Mouse (Mus musculus) ES-CJ7 (cell line): ENCODE results near the gene Pop7.
A peak's percentile ranks its signal among the peaks of the same experiment; 100 is the strongest.

Experiments used
- DNase-seq: peaks from one replicate; pipeline ENCODE4 v3.0.0; 2011; ENCODE audit warnings: low read depth, low spot score

The Pop7 gene

DNA sequence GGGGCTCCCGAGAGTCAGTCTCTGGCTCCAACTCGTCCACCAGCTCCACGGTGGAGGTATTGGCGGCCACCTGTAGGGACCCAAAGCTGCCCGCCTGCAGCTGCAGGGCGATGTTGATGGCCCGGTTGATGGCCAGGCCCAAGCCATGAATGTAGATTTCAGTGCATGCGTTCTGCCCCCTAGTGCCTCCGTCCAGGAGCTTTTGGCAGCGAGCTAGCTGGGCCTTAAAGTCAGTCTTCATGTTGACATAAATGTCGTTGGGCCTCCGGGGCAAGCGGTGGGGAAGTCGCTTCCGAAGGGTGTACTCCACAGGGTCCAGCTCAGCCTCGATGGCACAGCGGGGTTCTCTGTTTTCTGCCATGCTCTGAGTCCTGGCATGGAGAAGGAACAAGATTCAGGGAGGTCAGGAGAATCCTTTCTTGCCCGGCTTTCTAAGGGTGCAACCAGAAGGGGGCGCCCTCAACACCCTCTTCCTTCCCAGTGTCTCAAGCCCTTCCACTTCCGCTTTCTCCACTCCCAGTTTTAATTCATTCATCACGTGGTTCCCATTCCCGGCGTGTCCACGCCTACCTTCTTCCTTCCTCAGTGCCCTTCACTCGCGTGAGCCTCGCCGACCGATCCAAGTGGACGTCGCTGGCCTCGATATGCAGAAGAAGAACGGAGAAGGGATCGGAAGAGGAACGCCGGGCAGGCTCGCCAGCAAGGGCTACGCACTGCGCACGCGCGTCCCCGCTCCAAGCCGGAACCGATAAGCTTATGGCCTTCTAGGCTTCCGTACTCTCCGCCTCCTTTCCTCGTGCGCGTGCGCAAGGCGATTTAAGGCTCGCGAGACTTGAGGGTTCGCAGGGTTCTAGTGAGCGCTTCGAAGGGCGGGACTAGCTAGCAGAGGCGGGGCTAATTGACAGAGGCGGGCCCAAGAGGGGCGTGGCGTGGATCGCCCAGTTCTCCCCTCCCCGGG is at the start of gene Pop7:
Pop7 (minus strand) TSS at position 810 of the 958 bp plus-strand sequence.
- DNase-seq, result peak; percentile 100

DNA sequence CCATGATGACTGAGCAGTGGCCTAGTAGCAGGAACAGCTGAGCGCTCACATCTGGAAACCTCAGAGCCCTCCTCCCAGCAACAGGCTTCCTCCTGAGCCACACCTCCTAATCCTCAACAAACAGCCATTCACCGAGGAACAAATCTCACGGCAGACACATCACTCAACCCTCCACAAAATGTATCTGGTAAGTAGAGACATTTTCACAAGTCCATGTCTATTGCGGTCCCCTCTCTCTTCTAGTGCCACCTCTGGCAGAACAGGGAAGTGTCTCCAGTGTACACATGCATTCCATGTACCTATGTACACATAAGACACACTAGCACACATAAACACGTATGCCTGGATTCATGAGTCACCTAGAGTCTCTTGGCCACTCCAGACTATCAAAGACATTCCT is 48.8 kb upstream of the Pop7 start:
- peak; percentile 57 for DNase-seq

DNA sequence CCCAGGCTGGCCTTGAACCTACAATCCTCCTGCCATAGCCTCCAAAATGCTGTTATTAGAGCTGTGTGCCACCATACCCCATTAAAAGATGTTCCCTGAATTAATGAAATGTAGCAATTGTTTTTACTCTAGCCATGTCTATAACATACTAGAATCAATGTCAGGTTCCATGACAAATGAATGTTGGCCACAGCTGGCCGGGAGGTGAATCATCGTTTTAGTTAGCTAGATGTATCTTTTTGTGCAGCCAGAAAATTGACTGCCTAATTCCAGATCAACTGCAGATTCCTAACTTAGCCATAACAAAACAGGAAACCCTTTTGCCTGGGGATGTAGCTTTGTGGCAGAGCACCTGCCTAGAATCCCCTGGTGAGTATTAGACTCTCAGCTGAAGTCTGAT is 47.5 kb upstream of the Pop7 start:
- no peak for DNase-seq

DNA sequence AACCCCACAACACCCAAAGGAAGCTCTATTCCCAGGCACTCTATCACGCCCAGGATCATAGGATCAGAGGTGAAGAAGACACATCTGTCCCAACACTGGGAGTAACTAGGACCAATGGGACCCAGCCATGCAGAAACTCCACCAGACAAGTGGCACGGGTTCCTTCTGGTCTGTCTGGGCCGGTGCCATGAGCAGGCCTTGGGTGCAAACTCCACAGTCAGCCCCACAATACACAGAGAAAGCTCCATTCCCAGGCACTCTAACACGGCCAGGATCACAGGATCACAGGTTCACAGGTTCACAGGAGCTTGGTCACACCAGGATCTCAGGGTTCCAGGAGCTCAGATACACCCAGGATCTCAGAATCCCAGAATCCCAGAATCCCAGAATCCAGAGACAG is 43.3 kb upstream of the Pop7 start:
- no peak for DNase-seq

DNA sequence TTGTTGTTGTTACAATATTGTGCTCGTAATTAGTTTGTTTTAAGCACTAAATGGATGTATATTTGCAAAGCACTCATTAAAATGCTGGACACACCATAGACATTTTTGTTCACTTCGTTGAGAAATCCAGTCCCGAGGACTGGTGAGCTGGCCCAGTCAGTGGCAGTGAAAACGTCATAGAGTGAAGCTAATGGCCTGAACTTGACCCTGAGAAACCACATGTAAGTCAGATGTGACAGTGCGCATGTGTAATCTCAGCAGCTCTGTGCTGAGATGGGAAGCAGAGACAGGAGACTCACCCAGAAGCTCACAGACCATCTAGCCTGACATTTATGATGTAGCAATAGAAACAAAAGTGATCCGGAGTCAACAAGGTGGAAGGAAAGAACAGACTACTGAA is 42.6 kb upstream of the Pop7 start:
- no peak for DNase-seq

DNA sequence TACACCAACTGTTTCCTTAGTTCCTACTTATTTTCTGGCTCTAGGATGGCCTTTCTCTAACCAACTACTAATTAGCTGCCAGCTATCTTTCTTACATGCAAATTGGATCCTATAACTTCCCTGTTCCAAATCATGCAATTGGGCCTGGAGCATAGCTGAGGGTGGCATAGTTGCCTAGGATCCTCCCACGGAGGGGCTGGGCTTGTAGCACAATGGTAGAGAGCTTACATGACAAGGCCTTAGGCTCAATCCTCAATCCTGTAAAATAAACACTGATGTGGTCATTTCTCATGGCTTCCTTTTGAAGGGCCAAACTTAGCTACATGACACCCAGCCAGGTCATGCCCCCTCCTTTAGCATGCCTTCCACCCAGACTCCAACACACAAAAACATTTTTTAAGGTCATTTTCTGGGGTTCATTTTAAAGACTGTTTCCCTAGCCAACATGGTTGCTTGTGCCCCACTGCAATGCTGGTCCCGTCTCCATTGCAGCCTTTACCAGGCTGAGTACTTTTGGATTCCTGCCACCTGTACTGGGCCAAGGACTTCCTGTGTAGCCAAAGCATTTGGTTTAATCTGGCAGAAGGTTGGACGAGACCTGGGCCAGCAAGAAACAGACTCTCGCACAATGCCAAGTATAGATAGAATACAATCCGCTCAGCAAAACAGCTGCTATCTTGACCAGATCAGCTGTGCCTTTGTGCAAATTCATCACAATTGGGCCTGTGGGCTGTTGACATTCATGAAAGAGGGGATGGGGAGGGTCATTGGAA is 39.6 kb upstream of the Pop7 start:
- no peak for DNase-seq

DNA sequence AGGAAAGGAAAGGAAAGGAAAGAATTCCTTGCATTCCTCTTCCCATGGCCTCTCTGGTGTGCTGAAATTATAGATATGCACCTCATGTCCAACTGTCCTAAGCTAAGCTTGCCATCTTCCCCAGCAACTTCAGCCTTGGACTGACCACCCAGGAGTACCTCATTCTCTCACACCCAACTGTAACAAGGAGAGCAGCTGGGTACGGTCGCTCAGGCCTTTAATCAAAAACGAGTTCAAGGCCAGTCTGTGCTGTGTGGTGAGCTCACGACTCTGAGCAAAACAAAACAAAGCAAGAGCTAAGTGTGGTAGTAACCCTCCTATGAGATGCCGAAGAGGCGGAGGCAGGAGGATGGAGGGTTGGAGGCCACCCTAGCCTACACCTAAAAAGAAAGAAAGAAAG is 38.7 kb upstream of the Pop7 start:
- DNase-seq, result no peak

DNA sequence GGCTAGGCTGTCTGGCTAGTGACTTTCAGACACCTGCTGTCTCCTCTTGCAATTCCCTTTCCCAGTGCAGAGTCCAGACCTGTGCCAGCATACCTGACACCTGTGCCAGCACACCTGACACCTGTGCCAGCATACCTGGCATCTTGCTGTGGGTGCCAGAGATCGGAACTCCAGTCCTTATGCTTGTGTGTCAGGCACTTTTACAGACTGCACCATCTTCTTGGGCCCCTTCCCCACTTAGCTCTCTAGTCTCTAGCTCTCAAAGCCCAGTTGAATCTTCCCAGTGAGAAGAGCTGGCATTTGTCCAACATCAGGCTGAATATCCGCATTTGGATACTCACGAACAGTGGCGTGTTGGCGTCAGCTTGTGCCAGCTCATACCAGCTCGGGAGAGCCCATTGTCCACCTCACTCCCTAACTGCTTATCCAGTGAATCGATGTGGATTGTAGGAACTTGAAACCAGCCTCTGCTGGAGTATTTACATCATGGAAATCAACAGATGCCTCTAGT is 37.0 kb upstream of the Pop7 start:
- DNase-seq, result no peak

DNA sequence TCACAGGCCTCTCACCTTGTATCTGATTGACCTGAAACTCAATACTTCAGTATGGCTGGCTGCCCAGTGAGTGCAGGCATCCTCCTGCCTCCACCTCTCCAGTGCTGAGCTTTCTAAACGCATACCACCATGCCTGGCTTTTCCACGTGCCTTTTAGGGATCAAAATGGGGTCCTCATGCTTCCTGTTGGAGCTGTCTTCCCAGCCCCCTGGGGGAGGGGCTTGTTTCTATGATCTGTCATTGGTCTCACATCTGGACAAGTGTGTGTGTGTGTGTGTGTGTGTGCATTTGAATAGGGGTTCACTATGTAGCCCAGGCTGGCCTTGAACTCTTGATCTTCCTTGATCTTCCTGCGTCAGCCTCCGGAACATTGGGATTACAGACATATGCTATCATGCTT is 35.1 kb upstream of the Pop7 start:
- DNase-seq, result no peak

DNA sequence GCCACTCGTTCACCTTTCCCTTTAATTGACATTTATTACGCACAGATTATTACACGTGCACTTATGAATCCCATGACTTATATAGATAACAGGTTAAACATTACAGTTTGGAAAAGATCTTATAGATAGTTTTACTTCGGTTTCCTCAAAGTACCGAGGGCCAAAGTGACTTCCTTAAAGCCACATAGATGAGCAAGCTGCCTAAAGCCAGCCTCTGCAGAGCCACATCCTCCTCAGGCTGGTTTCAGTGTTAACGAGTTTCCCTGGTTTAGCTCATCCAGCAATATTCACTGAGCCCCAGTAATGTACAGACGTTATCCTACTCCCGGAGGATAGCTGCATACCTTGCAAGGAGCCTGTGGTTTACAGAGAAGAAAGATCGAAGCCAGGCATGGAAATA is 33.0 kb upstream of the Pop7 start:
- DNase-seq, result no peak

DNA sequence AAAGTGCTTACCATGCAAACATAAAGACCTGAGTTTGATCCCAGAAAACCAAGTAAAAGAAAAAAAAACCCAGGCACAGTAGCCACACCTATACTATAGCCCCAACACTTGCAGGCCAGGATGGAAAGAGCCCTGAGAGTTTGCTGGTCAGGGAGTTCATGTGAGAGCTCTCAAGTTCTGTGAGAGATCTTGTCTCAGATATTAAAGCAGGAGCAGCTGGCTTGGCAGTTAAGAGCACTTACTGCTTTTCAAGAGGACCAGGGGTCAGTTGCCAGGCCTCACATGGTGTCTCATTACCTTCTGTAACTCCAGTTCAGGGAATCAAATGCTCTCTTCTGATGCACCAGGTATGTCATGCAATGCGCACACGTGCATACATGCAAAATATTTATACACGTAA is 32.4 kb upstream of the Pop7 start:
- no peak for DNase-seq

DNA sequence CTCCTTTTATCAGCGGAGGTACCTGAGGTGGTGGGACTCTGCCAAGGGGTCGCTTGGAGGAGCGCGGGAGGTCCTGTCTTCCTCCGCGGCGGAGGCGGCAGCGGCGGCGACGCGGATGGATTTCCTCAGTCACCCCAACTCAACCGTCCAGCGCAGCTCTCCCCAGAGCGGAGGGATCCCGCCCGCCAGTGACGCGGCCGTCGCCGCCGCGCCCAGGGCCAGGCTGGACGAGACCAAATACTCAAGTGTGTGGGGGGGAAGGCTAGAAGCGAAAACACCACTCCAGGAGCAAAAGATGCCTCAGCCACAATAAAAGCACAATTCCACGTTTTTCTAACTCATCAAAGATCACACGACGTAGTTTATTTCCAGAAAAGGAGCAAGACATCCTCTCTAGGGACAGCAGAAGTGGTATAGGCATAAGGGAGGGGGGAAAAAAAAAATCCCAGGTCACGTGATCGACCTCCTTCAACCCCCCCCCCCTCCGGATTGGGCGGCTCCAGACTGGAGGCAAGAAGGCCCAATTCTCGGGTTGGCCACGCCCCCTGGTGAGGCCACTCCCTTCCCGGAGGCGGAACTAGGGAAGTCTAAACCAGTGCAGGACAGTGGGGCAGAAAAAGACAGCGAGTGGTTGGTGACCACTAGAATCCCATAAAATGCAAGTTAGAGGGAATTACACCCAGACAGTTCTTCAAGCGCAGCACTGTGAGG is 31.0 kb upstream of the Pop7 start, which contains the start of the genes Epo and Gnb2:
Epo (minus strand) TSS at position 126 of the 711 bp plus-strand sequence.
Gnb2 (minus strand) TSS at position 394 of the 711 bp plus-strand sequence.
- DNase-seq, result peak; percentile 98

DNA sequence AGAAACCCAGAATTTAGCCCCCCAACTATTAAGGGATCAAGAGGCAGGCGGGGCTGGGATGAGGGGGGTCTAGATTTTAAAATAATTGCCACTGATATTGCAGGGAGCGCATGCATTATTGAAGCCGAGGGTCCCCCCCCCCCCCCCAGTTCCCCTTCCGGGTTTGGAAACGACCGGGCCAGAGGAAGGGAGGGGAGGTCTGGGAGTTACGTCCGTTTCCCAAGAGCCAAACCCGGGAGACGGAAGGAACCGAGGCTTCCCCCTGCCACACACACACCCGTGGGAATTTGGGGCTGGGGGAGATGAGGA is 30.4 kb upstream of the Pop7 start:
- DNase-seq, result no peak

DNA sequence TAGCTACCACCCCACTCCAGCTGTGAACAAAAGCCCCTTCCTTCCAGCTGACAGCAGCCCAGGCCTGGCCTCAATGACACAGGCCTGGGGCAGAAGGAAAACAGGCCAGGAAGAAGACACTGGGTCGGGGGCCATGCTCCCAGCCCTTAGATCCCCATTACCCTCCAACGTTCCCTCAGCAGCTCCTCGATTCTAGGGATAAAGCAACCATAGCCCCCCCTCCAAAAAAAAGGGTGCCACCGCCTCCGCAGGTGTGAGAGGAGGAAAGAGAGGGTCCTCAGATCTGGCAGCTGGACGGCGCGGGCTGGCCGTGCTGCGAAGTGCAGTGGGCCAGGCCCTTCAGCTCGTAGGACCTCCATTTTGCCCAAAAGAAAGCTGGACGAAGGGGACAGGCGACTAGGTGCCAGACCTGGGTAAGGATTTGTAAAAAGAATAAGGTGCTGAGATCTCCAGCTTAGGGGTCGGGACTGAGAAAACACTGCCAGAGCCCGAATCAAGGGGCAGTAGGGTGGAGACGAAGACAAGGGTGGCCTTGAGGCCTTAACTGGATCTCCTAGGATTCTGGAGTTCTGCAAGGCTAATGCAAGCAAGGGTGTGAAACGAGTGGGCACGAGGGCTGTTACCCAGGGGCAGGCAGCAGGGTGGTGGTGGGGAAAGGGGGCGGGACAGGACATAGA is 30.0 kb upstream of the Pop7 start:
- no peak for DNase-seq

DNA sequence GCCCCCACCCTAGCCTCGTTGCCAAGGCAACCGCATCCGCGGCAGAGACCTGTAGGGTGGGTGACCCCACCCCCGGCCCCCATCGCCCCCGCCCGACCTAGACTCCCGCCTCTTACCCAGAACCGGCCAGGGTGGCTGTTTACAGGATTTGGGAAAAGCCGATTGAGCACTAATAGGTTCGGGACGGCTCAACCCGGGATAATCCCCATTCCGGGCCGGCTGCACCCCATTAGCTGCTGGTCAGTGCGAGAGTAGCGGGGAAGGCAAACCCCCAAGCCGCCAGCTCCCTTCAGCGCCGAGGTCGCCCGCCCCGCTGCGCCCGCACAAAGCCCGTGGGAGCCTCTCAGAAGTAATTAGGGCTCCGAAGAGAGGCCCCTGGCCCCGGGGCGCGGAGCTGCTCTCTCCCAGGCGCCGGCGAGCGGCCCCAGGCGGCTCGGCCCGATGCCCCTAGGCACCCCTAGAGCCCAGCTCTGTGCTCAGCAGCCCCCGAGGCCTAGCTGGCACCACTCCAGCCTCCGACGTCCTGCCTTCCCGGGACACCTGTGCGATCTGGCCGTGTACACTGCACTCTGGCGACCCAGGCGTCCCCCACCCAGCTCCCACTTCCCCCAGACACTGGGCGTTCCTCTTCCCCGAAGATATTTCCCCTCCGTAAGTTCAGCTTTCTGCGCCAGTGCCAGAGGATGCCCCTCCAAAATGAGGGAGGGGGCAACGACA is 29.3 kb upstream of the Pop7 start:
- no peak for DNase-seq

DNA sequence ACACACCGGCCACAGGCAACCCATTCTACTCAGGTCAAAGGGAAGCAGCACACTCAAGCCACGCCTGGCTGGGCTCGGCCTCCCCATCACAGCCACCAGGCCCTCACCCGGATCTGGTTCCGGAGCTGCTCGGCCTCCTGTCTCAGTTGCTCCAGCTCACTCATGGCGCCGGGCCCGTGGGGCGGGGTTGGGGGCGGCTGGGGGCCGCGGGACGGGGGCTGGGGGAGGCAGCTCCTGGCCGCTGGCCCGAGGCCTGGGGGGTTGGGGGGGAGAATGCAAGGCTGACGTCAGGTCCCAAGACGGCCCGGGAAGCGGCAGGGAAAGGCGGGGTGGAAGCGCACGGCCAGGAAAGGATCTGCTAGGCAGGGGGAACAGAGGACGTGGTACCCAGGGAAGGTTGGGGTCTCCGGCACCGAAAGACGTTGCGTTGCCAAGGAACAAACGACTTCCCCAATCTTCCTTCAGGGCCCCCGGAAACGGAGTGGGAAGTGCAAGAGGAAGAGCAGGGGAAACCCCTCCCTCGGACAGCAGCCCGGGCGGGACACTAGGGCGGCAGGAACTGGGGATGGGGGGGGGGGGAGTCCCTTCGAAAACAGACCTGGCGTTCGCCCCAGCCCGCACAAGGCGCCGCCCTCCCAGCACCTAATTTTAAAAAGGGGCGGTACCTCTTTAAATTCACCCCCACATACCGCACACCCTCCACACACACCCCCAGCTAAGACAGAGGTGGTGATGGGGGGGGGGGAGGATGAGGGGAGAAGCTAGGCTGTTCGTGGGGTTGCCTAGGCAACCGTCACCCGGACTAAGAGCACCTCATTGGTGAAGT is 28.5 kb upstream of the Pop7 start:
- DNase-seq, result peak; percentile 50

DNA sequence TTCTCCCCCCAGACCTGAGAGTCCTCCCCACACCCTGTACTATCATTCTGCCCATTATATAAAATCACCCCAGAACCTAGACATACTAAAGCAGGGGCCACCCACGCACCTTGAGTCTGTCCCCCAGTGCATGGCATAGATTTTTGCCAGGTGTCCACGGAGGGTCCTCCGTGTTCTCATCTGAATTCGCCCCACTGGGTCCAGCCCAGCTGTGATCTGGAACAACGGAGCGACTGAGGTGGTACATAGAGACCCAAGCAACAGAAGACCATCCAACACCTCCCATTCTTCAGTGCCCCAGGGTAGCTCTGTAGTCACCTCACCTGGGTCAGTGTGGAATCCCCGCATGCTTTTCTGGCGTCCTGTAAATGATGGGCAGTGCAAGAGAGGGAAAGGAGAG is 27.8 kb upstream of the Pop7 start:
- no peak for DNase-seq

DNA sequence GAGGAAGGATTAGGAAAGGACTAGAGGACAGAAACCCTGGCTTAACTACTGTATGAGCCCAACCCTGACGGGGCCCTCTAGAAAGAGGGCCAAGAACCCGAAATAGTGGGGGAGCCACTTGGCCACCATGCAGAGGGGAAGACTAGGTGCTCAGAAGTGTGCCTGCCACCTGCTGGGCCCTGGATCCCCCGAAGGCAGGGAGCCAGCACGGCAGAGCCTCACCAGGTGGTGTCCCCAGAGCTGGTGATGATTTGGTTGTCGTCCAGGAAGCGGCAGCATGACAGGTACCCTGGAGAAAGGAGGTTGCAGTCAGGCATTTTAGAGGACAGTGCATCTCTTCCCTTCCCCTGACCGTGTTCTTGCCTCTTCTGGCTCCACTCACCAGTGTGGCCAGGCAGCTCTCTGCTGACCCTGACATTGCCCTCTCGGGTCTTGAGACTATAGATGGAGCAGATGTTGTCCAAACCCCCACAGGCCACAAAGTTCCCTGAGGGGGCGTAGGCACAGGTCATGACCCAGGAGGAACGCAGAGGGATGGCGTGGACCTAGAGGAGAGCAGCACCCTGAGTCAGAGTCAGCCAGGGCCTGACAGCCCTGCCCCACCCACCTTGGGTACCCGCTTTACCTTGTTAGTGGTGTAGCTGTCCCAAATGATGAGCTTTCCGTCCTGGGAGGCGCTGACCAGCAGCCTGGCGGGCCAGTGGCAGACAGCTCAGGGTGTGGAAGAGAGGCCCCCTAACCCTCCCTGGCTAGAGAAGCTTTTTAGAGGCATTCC is 27.1 kb upstream of the Pop7 start:
- no peak for DNase-seq
